Mouse (Mus musculus): Measurements from ENCODE around the gene Romo1. TPM values are rescaled to one million over a fixed set of nuclear protein-coding genes. Genes with fewer than 3 reads are reported as not detected.

Romo1 gene
- total RNA-seq, 1 experiment: 216 TPM

DNA sequence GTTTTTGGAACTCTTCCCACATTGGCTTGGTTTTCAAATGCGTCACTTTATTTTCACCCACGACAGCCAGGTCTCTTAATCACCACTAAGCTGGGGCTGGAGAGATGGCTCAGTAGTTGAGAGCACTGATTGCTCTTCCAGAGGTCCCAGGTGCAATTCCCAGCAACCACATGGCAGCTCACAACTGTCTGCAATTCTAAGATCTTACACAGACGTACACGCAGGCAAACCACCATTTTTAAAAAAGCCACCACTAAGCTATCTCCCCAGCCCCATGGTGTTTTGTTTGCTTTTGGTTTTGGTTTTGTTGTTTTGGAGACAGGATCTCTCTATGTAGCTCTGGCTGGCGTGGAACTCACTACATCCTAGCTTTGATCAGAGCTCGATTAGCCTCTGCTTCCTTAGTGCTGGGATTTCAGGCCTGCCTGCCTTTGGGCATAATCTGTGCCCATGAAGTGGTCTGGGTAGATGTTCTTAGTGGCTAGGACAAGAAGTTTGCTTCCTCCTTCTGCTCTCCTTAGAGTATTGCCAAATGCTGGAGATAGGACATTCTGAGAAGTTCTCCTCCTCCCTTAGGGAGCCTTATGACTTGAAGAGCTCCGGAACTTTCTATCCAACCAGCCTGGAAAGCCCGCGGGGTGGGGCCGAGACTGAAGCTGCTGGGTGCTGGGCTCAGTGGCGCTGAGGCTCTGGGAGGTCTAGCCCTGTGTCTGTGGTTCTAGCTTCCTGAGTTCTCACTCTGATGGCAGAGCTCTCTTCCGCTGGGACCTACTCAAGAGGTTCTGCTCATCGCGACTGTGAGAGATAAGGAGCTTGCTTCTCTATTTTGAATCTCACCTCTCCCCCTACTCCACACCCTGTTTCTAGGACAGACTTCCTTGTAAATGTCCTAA lies 46.4 kb downstream of the Romo1 start:
- TF ChIP-seq ZNF384 (IDR thresholded peaks at IDR 0.05; ENCODE audit: low read depth, low read length) (no peak), CHD2 (IDR thresholded peaks at IDR 0.05; ENCODE audit: low read depth, low read length) (no peak), ZC3H11A (IDR thresholded peaks at IDR 0.05; ENCODE audit: borderline replicate concordance, low read depth, low read length) (no peak), HCFC1 (IDR thresholded peaks at IDR 0.05; ENCODE audit: borderline replicate concordance, insufficient read depth, low read length) (no peak), MAFK (IDR thresholded peaks at IDR 0.05; ENCODE audit: insufficient read depth, low read depth, low read length) (no peak)
- Histone ChIP-seq H3K27ac (ENCODE audit: insufficient read depth, low read depth, low read length, poor library complexity, severe bottlenecking) (no peak overlapping the region), H3K36me3 (ENCODE audit: control insufficient read depth, insufficient read depth, low read length, poor library complexity, severe bottlenecking) (no peaks in the 10 kb centered on the region), H3K9ac (ENCODE audit: insufficient read depth, low read depth, low read length, poor library complexity, severe bottlenecking) (no peak overlapping the region), H3K4me3 (ENCODE audit: insufficient read depth in 1 of 2, low read depth in 1 of 2, low read length in 2 of 2, poor library complexity in 1 of 2, severe bottlenecking in 1 of 2) (no peak overlapping the region), H3K4me1 (ENCODE audit: control insufficient read depth in 2 of 2, insufficient read depth in 2 of 2, low read length in 2 of 2, poor library complexity in 1 of 2) (peaks cover 5 to 6% of the 10 kb centered on the region in 2 experiments; a peak in 2 of 4 replicates), H3K9me3 (ENCODE audit: control insufficient read depth, insufficient read depth, low read depth, low read length) (no peaks in the 10 kb centered on the region)
- no peak for DNase-seq (ENCODE audit: low read depth, low spot score)
- in situ Hi-C loops (cut with MboI; ENCODE audit: low sequenced_read_pairs in 2 of 2, unreplicated experiment in 2 of 2): no loop called here

- DNase-seq (ENCODE audit: low read depth, low spot score): no peak
- in situ Hi-C loops (cut with MboI; ENCODE audit: low sequenced_read_pairs in 2 of 2, unreplicated experiment in 2 of 2): no loop called here
- no peaks in the 10 kb centered on the region for H3K36me3 ChIP-seq (ENCODE audit: control insufficient read depth, insufficient read depth, low read length, poor library complexity, severe bottlenecking)
- no peak overlapping the region for H3K27ac ChIP-seq (ENCODE audit: insufficient read depth, low read depth, low read length, poor library complexity, severe bottlenecking)
- H3K9me3 ChIP-seq (ENCODE audit: control insufficient read depth, insufficient read depth, low read depth, low read length): no peaks in the 10 kb centered on the region
- TF ChIP-seq HCFC1 (IDR thresholded peaks at IDR 0.05; ENCODE audit: borderline replicate concordance, insufficient read depth, low read length) (no peak), MAFK (IDR thresholded peaks at IDR 0.05; ENCODE audit: insufficient read depth, low read depth, low read length) (no peak), CHD2 (IDR thresholded peaks at IDR 0.05; ENCODE audit: low read depth, low read length) (no peak), ZC3H11A (IDR thresholded peaks at IDR 0.05; ENCODE audit: borderline replicate concordance, low read depth, low read length) (no peak), ZNF384 (IDR thresholded peaks at IDR 0.05; ENCODE audit: low read depth, low read length) (no peak)
- peaks cover 5 to 6% of the 10 kb centered on the region in 2 experiments; a peak in 2 of 4 replicates for H3K4me1 ChIP-seq (ENCODE audit: control insufficient read depth in 2 of 2, insufficient read depth in 2 of 2, low read length in 2 of 2, poor library complexity in 1 of 2)
- H3K9ac ChIP-seq (ENCODE audit: insufficient read depth, low read depth, low read length, poor library complexity, severe bottlenecking): no peak overlapping the region
- H3K4me3 ChIP-seq (ENCODE audit: insufficient read depth in 1 of 2, low read depth in 1 of 2, low read length in 2 of 2, poor library complexity in 1 of 2, severe bottlenecking in 1 of 2): no peak overlapping the region
These were observed 47.7 kb downstream of the Romo1 start for GRCm38 (mm10) chr2:156191540-156191939.

DNA sequence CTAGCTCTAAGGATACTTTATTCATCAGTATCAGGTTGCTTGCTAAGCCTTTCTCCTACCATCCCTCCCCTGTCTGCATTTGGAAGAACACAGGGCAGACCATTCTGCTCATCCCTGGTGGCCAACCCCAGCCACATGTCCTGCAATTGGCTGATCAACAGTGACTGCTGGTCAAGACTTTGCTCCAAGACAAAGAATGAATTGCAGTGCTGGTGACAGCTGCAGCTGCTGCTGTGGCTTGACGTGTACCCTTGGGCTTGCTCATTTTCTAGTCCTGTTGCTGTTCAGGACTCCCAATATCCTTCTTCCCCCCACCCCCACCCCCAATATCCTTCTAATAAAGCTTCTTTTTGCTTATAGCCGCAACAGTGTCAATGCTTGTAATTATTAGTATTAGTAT lies 48.2 kb downstream of the Romo1 start:
- no peak for DNase-seq (ENCODE audit: low read depth, low spot score)
- in situ Hi-C loops (cut with MboI; ENCODE audit: low sequenced_read_pairs in 2 of 2, unreplicated experiment in 2 of 2): no loop called here
- H3K9me3 ChIP-seq (ENCODE audit: control insufficient read depth, insufficient read depth, low read depth, low read length): no peaks in the 10 kb centered on the region
- H3K36me3 ChIP-seq (ENCODE audit: control insufficient read depth, insufficient read depth, low read length, poor library complexity, severe bottlenecking): no peaks in the 10 kb centered on the region
- H3K27ac ChIP-seq (ENCODE audit: insufficient read depth, low read depth, low read length, poor library complexity, severe bottlenecking): no peak overlapping the region
- TF ChIP-seq HCFC1 (IDR thresholded peaks at IDR 0.05; ENCODE audit: borderline replicate concordance, insufficient read depth, low read length) (no peak), CHD2 (IDR thresholded peaks at IDR 0.05; ENCODE audit: low read depth, low read length) (no peak), MAFK (IDR thresholded peaks at IDR 0.05; ENCODE audit: insufficient read depth, low read depth, low read length) (no peak), ZNF384 (IDR thresholded peaks at IDR 0.05; ENCODE audit: low read depth, low read length) (no peak), ZC3H11A (IDR thresholded peaks at IDR 0.05; ENCODE audit: borderline replicate concordance, low read depth, low read length) (no peak)
- H3K4me1 ChIP-seq (ENCODE audit: control insufficient read depth in 2 of 2, insufficient read depth in 2 of 2, low read length in 2 of 2, poor library complexity in 1 of 2): peaks cover 5 to 6% of the 10 kb centered on the region in 2 experiments; a peak in 2 of 4 replicates
- no peak overlapping the region for H3K9ac ChIP-seq (ENCODE audit: insufficient read depth, low read depth, low read length, poor library complexity, severe bottlenecking)
- H3K4me3 ChIP-seq (ENCODE audit: insufficient read depth in 1 of 2, low read depth in 1 of 2, low read length in 2 of 2, poor library complexity in 1 of 2, severe bottlenecking in 1 of 2): no peak overlapping the region

DNA sequence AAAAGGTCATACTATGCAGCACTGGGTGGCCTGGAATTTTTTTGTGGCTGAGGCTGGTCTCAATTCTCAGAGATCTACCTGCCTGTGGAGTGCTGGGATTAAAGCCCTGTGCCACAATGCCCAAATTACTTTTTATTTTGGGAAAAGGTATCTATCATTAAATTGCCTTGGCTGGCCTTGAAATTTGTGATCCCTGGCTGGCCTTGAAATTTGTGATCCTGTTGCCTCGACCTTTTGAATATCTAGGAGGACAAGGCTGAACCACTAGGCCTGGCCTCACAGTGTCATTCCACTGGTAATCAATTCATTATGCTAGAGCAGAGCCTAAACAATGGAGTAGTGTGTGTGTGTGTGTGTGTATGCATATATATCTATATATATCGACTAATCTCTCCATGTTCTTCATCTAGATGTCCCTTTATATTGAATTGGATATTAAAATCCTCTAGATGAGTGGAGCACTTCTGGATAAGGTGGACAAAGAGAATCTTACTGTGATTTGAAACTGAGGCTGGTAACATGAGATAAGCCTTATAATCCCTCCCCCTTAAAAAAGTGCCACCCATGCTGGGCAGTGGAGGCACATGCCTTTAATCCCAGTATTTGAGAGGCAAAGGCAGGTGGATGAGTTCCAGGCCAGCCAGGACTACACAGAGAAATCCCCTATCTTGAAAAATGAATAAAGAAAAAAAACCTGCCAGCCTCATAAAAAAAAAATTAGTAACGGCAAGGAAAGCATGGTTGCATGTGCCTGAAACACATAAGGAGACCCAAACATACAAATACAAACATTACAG lies 49.4 kb downstream of the Romo1 start:
- in situ Hi-C loops (cut with MboI; ENCODE audit: low sequenced_read_pairs in 2 of 2, unreplicated experiment in 2 of 2): no loop called here
- no peaks in the 10 kb centered on the region for H3K9me3 ChIP-seq (ENCODE audit: control insufficient read depth, insufficient read depth, low read depth, low read length)
- TF ChIP-seq HCFC1 (IDR thresholded peaks at IDR 0.05; ENCODE audit: borderline replicate concordance, insufficient read depth, low read length) (no peak), ZNF384 (IDR thresholded peaks at IDR 0.05; ENCODE audit: low read depth, low read length) (no peak), MAFK (IDR thresholded peaks at IDR 0.05; ENCODE audit: insufficient read depth, low read depth, low read length) (no peak), ZC3H11A (IDR thresholded peaks at IDR 0.05; ENCODE audit: borderline replicate concordance, low read depth, low read length) (no peak), CHD2 (IDR thresholded peaks at IDR 0.05; ENCODE audit: low read depth, low read length) (no peak)
- H3K4me1 ChIP-seq (ENCODE audit: control insufficient read depth in 2 of 2, insufficient read depth in 2 of 2, low read length in 2 of 2, poor library complexity in 1 of 2): peaks cover 5 to 6% of the 10 kb centered on the region in 2 experiments; a peak in 2 of 4 replicates
- H3K36me3 ChIP-seq (ENCODE audit: control insufficient read depth, insufficient read depth, low read length, poor library complexity, severe bottlenecking): no peaks in the 10 kb centered on the region
- H3K4me3 ChIP-seq (ENCODE audit: insufficient read depth in 1 of 2, low read depth in 1 of 2, low read length in 2 of 2, poor library complexity in 1 of 2, severe bottlenecking in 1 of 2): no peak overlapping the region
- DNase-seq (ENCODE audit: low read depth, low spot score): no peak
- no peak overlapping the region for H3K9ac ChIP-seq (ENCODE audit: insufficient read depth, low read depth, low read length, poor library complexity, severe bottlenecking)
- H3K27ac ChIP-seq (ENCODE audit: insufficient read depth, low read depth, low read length, poor library complexity, severe bottlenecking): no peak overlapping the region

Data from ES-E14 (cell line).